Mouse (Mus musculus) limb, embryonic 13.5 days (tissue): ENCODE data around the gene Tyw1. TPM values are rescaled to one million over a fixed set of nuclear protein-coding genes. Genes with fewer than 3 reads are reported as not detected.
A peak's percentile ranks its signal among the peaks of the same experiment; 100 is the strongest.

Experiments
- ATAC-seq: fragments of 200-750 bp; cut with Nextera tagmentation; 2 replicates; pipeline ENCODE4 v1.8.0; 2017; ENCODE audit warnings: low read depth, moderate number of reproducible peaks, moderate TSS enrichment; ENCODE audit not compliant: low FRiP score
- H3K27ac ChIP-seq: fragments of 300-500 bp; sonication (generic); 2 replicates; pipeline ENCODE4 v1.5.1; 2015; ENCODE audit warnings: inconsistent platforms, mild to moderate bottlenecking, moderate library complexity
- H3K27me3 ChIP-seq: fragments of 300-500 bp; sonication (generic); 2 replicates; pipeline ENCODE4 v1.6.1; 2015; ENCODE audit warnings: mild to moderate bottlenecking, inconsistent platforms
- H3K36me3 ChIP-seq: fragments of 300-500 bp; sonication (generic); 2 replicates; pipeline ENCODE4 v1.6.1; 2015; ENCODE audit warnings: inconsistent platforms, mild to moderate bottlenecking, moderate library complexity
- H3K4me1 ChIP-seq: fragments of 300-500 bp; sonication (generic); 2 replicates; pipeline ENCODE4 v1.6.1; 2015; ENCODE audit warnings: inconsistent platforms
- H3K4me2 ChIP-seq: fragments of 300-500 bp; sonication (generic); replicated peaks from 2 replicates; pipeline ENCODE4 v1.6.1; 2015; ENCODE audit warnings: inconsistent platforms, mild to moderate bottlenecking, moderate library complexity
- H3K4me3 ChIP-seq: fragments of 300-500 bp; sonication (generic); 2 replicates; pipeline ENCODE4 v1.5.1; 2015; ENCODE audit warnings: moderate library complexity, mild to moderate bottlenecking, inconsistent platforms
- H3K9ac ChIP-seq: fragments of 300-500 bp; sonication (generic); 2 replicates; pipeline ENCODE4 v1.6.1; 2015; ENCODE audit warnings: mild to moderate bottlenecking, inconsistent platforms
- H3K9me3 ChIP-seq: fragments of 300-500 bp; sonication (generic); 2 replicates; pipeline ENCODE4 v1.6.1; 2016; ENCODE audit warnings: inconsistent platforms
- WGBS: fragments of 180-500 bp; shearing (Covaris S2); methylation state at CpG from one replicate; pipeline ENCODE4 v1.1.7; 2015; 5-methylcytosine and 5-hydroxymethylcytosine counted together
- polyA plus RNA-seq: library from polyadenylated mRNA; unstranded; fragments of >200 nt; fragmentation: Nextera tagmentation; extraction: Ambion mirVana; gene quantifications from 2 replicates; pipeline ENCODE4 v1.2.1, GENCODE M21; 2015

The Tyw1 gene
- polyA plus RNA-seq: 28.2 and 28.4 TPM in 2 replicates

DNA sequence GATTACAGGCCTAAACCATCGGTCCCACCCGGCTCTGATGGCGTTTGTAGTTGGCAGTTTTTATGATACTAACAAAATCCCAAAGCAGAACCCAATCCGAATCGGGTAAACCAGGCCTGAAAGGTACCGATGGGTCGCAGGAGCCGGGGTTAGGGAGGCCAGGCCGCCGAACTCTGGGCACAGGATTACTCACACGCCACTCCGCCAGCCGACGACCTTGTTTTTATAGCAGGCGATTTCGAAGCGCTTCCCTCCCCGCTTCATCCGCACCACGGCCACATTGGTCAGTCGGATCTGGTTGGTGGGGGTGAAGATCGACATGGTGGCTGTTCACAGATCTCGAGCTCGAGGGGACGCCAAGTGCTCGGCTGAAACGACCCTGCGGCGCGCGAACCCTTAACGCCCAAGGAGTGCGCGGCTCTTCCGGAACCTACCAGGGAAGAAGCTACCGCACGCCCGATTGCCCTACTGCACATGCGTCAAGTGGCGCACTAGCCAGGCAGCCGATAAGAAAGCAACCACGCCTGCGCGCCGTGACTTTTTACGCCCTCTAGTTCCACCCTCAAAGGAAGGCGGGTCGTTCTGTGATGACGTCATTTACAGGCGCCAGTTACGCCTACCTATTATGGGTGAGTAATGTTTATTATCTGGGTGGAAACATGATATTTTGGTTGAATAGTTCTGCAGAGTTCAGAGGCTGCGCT is at the start of gene Tyw1, which contains the start of gene Sbds:
Gene Tyw1 (plus strand): TSS at position 603 of the 704 bp plus-strand sequence.
Gene Sbds (minus strand): TSS at position 514 of the 704 bp plus-strand sequence.
- H3K36me3 ChIP-seq: peaks cover 34% of the 10 kb centered on the region
- peak within 1 kb of the TSS; percentile 85 for H3K4me2 ChIP-seq
- WGBS: under 1% methylated on average over 52 of the region's 52 CpGs
- peak within 1 kb of the TSS; percentile 73; the same call in 1 of the 2 replicates for H3K27ac ChIP-seq
- peak; percentile 84 for ATAC-seq
- H3K4me1 ChIP-seq: peaks cover 25% of the 10 kb centered on the region
- no peaks in the 10 kb centered on the region for H3K9me3 ChIP-seq
- no peaks in the 10 kb centered on the region for H3K27me3 ChIP-seq
- H3K9ac ChIP-seq: peak within 1 kb of the TSS; percentile 89
- peak within 1 kb of the TSS; percentile 77 for H3K4me3 ChIP-seq

DNA sequence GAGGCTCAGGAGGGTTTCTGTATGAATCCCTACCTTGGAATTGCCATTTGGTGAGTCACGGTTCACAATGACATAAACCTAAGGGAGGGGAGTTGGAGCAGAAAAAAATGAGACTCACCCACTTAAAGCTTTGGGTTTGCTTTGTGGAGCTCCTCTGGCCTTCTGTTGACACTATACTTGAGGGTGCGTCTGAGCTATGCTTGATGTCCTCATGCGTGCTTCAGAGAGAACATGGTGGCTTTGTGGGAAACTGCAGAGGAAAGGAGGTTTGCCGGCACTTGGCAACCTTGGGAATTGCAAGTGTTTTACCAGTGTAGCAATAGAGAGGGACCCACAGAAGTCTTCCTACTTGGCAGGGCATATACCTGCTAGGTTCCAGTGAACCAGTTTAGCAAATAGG is 48.1 kb upstream of the Tyw1 start:
- no peak overlapping the region for H3K4me2 ChIP-seq
- H3K4me1 ChIP-seq: no peaks in the 10 kb centered on the region
- H3K36me3 ChIP-seq: peaks cover 73% of the 10 kb centered on the region
- ATAC-seq: no peak
- no peak overlapping the region for H3K9ac ChIP-seq
- WGBS: 95% methylated on average over 4 of the region's 4 CpGs
- no peaks in the 10 kb centered on the region for H3K9me3 ChIP-seq
- no peak overlapping the region for H3K4me3 ChIP-seq
- no peak overlapping the region for H3K27ac ChIP-seq
- H3K27me3 ChIP-seq: no peaks in the 10 kb centered on the region

DNA sequence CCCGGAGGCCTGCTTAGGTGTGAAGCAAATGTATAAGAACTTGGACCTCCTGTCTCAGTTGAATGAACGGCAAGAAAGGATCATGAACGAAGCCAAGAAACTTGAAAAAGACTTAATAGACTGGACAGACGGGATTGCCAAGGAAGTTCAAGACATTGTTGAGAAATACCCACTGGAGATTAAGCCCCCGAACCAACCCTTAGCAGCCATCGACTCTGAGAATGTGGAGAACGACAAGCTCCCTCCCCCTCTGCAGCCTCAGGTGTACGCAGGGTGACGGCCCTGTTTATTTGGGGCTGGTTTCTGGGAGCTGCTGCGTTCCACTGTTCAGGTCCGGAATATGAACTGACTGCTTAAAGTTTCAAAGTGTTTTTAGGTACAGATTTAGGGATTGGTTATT is 42.5 kb upstream of the Tyw1 start:
- no peak for ATAC-seq
- Histone ChIP-seq H3K4me2 (no peak overlapping the region), H3K27me3 (no peaks in the 10 kb centered on the region), H3K36me3 (peaks cover 62% of the 10 kb centered on the region), H3K4me3 (no peak overlapping the region), H3K9me3 (peaks cover 3% of the 10 kb centered on the region; the same call in 1 of the 2 replicates), H3K9ac (no peak overlapping the region), H3K4me1 (no peaks in the 10 kb centered on the region), H3K27ac (no peak overlapping the region)
- WGBS: 91% methylated on average over 11 of the region's 11 CpGs

DNA sequence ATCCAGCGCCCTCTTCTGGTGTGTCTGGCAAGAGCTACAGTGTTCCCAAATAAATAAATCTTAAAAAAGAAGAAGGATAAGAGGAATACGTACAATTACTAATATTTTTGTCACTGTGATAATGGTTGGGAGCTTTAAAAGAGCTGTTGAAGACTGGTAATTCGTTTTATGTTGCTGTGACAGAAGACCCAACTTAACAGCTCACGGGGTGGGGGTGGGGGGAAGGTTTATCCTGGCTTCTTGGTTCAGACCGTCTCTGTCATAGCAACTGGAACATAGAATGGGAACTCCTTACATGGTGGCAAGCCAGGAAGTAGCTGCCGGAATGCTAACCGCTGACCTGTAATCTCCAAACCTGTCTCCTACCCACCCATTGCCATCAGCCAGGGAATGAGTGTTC is 38.6 kb upstream of the Tyw1 start, which contains the start of gene Tmem248:
Gene Tmem248 (plus strand): TSS at position 301 of the 400 bp plus-strand sequence.
- Histone ChIP-seq H3K4me1 (peaks cover 6% of the 10 kb centered on the region), H3K36me3 (peaks cover 26% of the 10 kb centered on the region), H3K4me3 (no peak within 1 kb of the TSS), H3K27ac (no peak within 1 kb of the TSS), H3K4me2 (no peak within 1 kb of the TSS), H3K9me3 (peaks cover 5% of the 10 kb centered on the region; the same call in 1 of the 2 replicates), H3K27me3 (no peaks in the 10 kb centered on the region), H3K9ac (no peak within 1 kb of the TSS)
- WGBS: 81% methylated on average over 7 of the region's 7 CpGs
- ATAC-seq: no peak

DNA sequence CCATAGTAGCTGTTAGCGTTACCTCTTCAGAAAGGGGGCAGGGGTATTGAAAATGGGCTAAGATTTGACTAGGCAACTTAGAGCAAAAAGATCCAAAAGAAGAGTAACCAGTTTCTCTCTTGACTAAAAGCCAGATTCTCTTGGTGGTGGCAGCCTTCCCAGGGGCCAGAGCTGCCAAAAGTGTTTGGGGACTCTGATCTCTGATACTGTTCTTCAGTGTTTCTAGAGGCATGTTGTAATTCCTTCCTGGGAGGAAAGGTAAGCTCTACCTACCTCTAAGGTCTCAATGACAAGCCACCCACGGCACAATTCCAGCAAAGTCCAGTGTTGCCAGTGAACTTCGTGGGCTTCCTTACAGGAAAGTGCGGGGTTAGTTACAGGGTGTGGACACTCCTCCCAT is 38.0 kb upstream of the Tyw1 start:
- Histone ChIP-seq H3K36me3 (peaks cover 20% of the 10 kb centered on the region), H3K27ac (no peak overlapping the region), H3K4me3 (no peak overlapping the region), H3K9ac (no peak overlapping the region), H3K27me3 (no peaks in the 10 kb centered on the region), H3K4me2 (no peak overlapping the region), H3K9me3 (peaks cover 5% of the 10 kb centered on the region; the same call in 1 of the 2 replicates), H3K4me1 (peaks cover 6% of the 10 kb centered on the region)
- ATAC-seq: no peak
- WGBS: 89% methylated on average over 4 of the region's 4 CpGs

DNA sequence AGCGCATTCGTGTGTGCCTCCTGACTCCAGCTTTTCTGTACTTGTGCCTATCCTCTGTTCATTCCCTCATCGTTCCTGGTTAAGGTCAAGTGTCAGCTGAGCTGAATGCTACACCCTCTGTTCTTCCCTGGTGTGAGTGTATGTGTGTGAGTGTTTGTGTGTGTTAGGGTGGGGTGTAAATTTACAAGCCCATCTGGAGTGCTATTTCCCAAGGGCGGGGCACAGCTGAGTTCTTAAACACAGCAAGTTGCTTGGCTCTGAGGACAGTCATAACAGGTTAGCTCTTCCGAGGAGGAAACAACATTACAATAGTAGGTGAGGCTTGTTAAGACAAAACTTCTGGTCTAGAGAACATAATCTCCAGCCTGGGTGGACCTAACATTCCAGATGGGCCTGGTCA is 37.1 kb upstream of the Tyw1 start:
- ATAC-seq: no peak
- peaks cover 10% of the 10 kb centered on the region for H3K4me1 ChIP-seq
- H3K4me3 ChIP-seq: no peak overlapping the region
- no peak overlapping the region for H3K9ac ChIP-seq
- no peak overlapping the region for H3K27ac ChIP-seq
- H3K36me3 ChIP-seq: peaks cover 11% of the 10 kb centered on the region
- 85% methylated on average over 5 of the region's 5 CpGs for WGBS
- H3K9me3 ChIP-seq: peaks cover 5% of the 10 kb centered on the region; the same call in 1 of the 2 replicates
- no peak overlapping the region for H3K4me2 ChIP-seq
- H3K27me3 ChIP-seq: no peaks in the 10 kb centered on the region

DNA sequence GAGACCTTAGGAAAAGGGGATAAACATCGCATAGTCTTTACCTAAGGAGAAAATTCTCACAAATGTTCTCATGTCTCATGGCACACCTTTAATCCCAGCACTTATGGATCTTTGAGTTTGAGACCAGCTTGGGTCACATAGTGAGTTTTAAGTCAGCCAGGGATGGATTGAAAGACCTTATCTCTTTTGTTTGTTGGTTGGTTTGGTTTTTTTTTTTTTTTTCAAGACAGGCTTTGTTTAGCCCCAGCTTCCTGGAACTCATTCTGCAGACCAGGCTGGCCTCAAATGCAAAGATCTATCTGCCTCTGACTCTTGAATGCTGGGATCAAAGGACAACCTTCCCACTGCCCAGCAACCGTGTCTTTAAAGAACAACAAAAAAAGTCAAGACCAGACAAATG is 34.1 kb upstream of the Tyw1 start:
- no peak overlapping the region for H3K9ac ChIP-seq
- H3K4me1 ChIP-seq: peaks cover 19% of the 10 kb centered on the region
- no peaks in the 10 kb centered on the region for H3K27me3 ChIP-seq
- ATAC-seq: no peak
- H3K27ac ChIP-seq: no peak overlapping the region
- peak overlapping the region; percentile 99 for H3K4me3 ChIP-seq
- peak overlapping the region; percentile 76 for H3K4me2 ChIP-seq
- WGBS: 57% methylated on average over 2 of the region's 2 CpGs
- H3K36me3 ChIP-seq: no peaks in the 10 kb centered on the region
- H3K9me3 ChIP-seq: peaks cover 5% of the 10 kb centered on the region; the same call in 1 of the 2 replicates

DNA sequence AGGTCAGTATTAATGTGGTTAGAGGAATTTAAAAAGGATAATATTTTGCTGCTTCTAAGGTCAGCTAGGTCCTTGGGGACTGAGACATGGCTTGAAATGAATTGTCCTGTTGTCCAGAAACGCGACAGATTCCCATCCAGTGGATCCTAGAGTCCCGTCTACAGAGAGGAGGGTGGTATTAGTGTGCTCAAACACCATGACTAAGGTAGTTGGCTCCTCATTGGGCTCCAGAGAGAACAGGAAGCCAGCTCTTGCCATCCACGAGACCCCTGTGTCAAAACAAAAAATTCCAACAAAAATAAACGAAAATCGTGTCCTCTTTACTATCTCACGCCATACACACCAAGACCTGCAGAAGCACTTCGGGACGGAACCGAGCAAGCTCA is 33.7 kb upstream of the Tyw1 start:
- WGBS: 2% methylated on average over 10 of the region's 10 CpGs
- H3K27ac ChIP-seq: 0 out of 2 replicates have a peak overlapping the region, but pooled peaks have one; percentile 79
- H3K9me3 ChIP-seq: peaks cover 5% of the 10 kb centered on the region; the same call in 1 of the 2 replicates
- peak overlapping the region; percentile 97 for H3K9ac ChIP-seq
- H3K36me3 ChIP-seq: no peaks in the 10 kb centered on the region
- peak overlapping the region; percentile 99 for H3K4me3 ChIP-seq
- peak; percentile 12 for ATAC-seq
- H3K4me1 ChIP-seq: peaks cover 19% of the 10 kb centered on the region
- H3K4me2 ChIP-seq: peak overlapping the region; percentile 76
- H3K27me3 ChIP-seq: no peaks in the 10 kb centered on the region

DNA sequence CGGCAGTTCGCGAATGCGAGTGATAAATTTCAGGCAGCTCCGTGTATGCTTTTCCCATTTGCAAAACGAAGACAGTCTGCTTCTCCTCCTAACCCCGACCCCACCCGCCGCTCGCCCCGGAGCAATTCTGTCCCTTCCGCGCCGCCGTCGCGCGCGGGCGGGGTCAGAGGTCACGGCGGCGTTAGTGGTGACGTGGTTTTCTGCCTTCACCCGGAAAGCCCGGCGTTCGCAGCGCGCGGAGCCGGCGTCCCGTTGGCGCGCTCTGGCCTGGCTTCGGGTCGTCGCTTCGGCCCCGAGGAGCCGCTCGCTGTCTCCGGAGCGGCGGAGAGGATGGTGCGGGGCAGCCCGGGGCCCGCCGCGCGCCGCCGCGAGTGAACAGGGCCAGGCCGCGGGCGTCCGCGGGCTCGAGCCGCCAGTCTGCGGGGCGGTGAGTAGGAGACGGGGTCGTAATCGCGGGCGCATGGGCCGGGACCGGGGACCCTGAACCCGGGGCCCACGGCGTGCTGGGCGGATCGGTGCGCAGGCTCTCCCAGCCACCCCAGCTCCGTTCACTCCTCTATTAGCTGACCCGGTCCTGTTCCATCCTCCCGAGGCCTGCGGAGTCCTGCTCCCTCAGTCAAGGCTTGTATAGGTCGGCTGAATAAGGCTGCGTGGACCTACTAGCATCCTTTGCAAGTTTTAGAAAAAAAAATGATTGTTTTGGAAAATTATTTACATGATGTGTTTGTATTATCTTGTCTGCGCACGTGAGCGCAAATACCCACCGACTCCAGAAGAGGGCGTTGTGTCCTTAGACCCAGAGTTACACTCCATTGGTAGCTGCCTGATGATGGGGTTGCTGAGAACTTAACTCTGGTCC is 33.0 kb upstream of the Tyw1 start:
- under 1% methylated on average over 88 of the region's 88 CpGs for WGBS
- H3K36me3 ChIP-seq: no peaks in the 10 kb centered on the region
- no peaks in the 10 kb centered on the region for H3K27me3 ChIP-seq
- H3K27ac ChIP-seq: peak overlapping the region; percentile 79; the same call in 1 of the 2 replicates
- H3K4me1 ChIP-seq: peaks cover 19% of the 10 kb centered on the region
- H3K9ac ChIP-seq: peak overlapping the region; percentile 97
- peak overlapping the region; percentile 99 for H3K4me3 ChIP-seq
- peak; percentile 89 for ATAC-seq
- H3K4me2 ChIP-seq: peak overlapping the region; percentile 76
- peaks cover 5% of the 10 kb centered on the region; the same call in 1 of the 2 replicates for H3K9me3 ChIP-seq

DNA sequence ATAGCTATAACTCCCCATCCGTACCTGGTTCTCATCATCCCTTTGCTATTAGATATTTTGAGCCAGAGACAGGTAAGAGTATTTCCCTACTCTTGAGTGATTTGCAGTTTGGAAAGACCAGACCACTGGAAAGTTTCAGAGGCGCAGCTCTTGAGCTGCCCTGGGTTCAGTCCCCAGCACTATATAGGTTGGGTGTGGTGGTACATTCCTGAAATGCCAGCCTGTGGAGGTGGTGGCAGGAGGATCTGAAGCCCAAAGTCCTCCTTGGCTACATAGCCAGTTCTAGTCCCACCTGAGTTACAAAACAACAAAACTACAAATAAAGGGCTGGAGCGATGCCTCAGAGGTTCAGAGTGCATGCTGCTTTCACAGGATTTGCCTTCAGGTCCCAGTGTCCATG is 28.6 kb upstream of the Tyw1 start:
- peaks cover 16% of the 10 kb centered on the region for H3K4me1 ChIP-seq
- H3K36me3 ChIP-seq: peaks cover 29% of the 10 kb centered on the region
- no peak overlapping the region for H3K9ac ChIP-seq
- H3K27ac ChIP-seq: no peak overlapping the region
- WGBS: 96% methylated on average over 3 of the region's 3 CpGs
- H3K4me2 ChIP-seq: no peak overlapping the region
- ATAC-seq: no peak
- no peaks in the 10 kb centered on the region for H3K9me3 ChIP-seq
- no peaks in the 10 kb centered on the region for H3K27me3 ChIP-seq
- H3K4me3 ChIP-seq: no peak overlapping the region

DNA sequence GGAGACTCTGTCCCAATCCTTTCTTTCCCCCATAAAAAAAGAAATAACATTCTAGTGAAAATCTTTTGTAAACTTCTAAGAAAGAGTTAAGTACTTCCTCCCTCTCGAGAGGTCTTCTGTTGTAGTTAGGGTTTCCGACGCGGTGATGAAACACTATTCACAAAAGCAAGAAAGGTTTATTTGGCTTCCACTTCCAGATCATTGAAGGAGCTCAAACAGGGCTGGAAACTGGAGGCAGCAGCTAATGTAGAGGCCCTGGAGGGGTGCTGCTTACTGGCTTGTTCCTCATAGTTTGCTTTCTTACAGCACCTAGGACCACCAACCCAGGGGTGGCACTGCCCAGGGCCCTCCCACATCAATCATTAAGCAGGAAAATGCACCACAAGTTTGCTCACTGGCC is 27.3 kb upstream of the Tyw1 start:
- 85% methylated on average over 4 of the region's 4 CpGs for WGBS
- no peak overlapping the region for H3K4me3 ChIP-seq
- no peak overlapping the region for H3K27ac ChIP-seq
- ATAC-seq: no peak
- peaks cover 43% of the 10 kb centered on the region for H3K36me3 ChIP-seq
- no peaks in the 10 kb centered on the region for H3K9me3 ChIP-seq
- peaks cover 14% of the 10 kb centered on the region for H3K4me1 ChIP-seq
- no peak overlapping the region for H3K9ac ChIP-seq
- no peak overlapping the region for H3K4me2 ChIP-seq
- H3K27me3 ChIP-seq: no peaks in the 10 kb centered on the region

DNA sequence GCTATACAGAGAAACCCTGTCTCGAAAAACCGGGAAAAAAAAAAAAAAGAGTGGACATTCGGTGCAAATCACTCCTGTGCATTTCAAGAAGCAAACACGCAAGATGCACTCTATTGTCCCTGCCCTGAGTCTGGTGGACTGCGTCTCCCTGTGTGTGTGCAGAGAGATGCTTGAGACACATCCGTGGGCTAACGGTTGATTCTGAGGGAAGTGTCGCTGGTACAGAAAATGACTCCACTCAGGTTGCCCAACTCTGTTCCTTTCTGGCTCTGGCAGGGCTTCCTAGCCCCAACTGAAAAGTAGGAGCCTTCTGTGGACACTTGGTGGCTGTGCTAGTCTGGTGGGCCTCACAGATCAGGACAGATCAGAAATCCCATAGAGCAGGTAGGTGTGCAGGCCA is 19.1 kb upstream of the Tyw1 start:
- Histone ChIP-seq H3K4me3 (no peak overlapping the region), H3K4me2 (no peak overlapping the region), H3K27me3 (no peaks in the 10 kb centered on the region), H3K9me3 (no peaks in the 10 kb centered on the region), H3K36me3 (peaks cover 95% of the 10 kb centered on the region), H3K27ac (no peak overlapping the region), H3K9ac (no peak overlapping the region), H3K4me1 (no peaks in the 10 kb centered on the region)
- WGBS: 96% methylated on average over 8 of the region's 8 CpGs
- ATAC-seq: no peak
